Mouse (Mus musculus) urinary bladder, postnatal 14 days (tissue): ENCODE results near the gene Pih1d3.

ENCODE experiments used
- DNase-seq: peaks from one replicate; pipeline ENCODE4 v3.0.0; 2021; ENCODE audit warnings: low spot score

Pih1d3 gene

DNA sequence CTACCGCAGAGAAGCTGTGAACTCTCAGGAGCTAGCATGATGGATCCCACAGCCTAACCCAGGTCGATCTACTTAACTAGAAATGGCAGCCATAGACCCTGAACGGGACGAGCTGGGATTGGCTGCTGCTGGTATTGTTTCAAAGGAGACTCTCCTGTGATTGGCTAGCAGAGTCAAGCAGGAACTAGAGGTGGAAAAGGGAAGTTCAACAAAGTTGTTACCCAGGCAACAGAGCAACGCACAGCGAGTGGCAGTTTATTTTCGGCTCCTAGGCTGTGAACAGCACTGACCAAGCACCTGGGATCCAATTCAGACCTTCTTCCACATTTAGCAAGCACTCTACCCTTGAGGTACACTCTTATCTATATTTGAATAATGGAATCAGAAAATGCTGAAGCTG, at the start of gene Pih1d3, which contains the start of gene 4931428L18Rik:
TSS of gene Pih1d3 (plus strand) at position 275 of the 400 bp plus-strand sequence.
TSS of gene 4931428L18Rik (minus strand) at position 121 of the 400 bp plus-strand sequence.
- no peak for DNase-seq

DNA sequence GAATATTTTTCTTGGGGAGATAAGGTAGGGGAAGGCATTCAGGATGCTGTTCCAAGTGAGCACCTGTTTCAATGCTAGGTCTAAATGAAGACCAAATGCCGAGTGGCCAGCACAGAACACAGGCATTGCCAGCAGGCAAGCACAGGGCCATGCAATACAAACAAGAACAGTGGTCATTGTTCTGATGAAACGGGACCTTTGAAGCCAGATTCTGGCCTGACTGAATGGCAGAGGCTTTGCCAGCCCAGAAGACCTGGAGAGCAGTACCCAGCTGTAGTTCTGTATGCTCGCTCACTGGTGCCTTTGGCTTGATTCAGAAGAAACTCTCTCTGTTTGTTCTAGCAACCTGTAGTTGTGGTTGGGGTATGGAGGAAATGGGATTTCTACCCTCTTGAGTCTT, 47.2 kb upstream of the Pih1d3 start:
- DNase-seq, result no peak

DNA sequence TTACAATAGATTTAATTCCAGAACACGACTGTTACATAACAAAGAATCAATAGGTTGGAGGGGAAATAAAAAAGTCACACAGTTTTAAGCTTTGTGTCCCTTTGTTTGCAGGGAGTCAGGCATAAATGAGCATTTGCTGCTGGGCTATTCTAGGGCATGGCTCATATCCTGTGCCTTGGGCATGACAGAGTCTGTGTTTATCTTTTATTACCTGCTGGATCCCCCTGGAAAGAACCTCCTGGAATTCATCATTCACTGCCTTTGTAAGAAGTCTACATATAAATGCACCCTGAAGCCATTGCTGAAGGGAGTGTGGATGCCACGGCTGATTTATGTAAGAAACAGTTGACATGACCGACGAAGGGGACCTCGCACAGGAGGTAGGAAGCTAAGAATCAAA, 46.5 kb upstream of the Pih1d3 start, which contains the start of gene Lgsn:
TSS of gene Lgsn (plus strand) at position 301 of the 400 bp plus-strand sequence.
- no peak for DNase-seq

DNA sequence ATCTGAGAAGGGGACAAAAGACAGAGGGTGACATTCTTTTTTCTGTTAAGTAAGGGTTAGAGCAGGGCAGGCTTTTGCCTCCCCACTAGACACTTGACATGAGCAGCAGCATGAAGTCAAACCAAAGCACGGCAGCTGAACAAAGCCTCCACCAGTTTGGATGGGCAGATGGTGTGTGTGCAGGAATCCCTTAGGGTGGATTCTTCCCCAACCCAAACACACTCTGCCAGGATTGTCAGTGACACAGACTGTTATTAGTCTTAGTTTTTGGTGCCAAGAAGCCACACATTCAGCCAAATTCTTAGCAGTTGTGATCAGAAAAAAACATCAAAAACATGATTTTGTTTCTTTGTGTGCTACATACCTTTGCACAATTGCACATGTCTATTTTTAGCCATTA, 44.4 kb upstream of the Pih1d3 start:
- DNase-seq, result no peak

DNA sequence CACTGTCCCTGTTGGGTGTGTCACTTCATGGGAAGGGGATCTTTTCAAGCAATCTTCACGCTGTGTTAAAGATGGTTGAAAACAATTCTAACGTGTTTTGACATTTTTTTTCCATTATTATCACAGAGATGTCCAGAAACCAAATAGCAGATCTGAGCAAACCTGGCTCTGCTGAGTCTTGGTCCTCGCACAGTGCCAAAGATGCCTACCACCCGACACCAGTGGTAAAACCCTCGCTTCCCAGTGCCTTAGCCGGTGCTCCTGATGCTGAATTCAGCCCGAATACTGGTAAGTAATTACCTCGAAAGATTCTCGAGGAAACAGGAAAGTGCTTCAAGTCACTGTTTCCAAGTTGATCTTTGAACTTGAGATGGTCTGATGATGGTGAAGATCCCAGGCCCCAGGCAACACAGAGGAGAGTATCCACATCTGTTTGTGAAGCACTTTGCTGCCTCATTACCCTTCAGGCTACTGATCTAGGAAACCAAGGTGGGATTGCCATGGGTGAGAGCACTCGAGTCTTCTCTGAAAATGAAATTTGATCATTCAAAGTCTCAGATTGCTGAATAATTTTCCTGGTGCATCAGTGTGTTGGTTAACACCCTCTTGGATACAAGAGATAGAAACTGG, 32.3 kb upstream of the Pih1d3 start:
- DNase-seq, result no peak

DNA sequence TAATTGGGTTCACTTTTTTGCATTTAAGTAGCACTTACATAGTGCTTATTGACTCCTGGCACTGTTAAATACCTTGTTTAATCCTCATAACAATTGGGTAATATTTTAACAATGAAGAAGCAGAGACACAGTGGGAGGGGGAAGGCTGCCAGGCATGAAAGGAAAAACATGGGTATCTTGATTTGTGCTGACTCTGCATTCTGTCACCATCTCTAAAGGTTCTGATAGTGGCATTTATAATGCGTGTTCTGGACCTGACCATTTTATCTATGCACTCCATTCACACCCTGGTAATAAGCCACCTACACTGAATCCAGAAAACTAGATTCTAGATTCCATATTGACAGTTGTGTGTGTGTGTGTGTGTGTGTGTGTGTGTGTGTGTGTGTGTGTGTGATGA, 27.0 kb upstream of the Pih1d3 start:
- no peak for DNase-seq

DNA sequence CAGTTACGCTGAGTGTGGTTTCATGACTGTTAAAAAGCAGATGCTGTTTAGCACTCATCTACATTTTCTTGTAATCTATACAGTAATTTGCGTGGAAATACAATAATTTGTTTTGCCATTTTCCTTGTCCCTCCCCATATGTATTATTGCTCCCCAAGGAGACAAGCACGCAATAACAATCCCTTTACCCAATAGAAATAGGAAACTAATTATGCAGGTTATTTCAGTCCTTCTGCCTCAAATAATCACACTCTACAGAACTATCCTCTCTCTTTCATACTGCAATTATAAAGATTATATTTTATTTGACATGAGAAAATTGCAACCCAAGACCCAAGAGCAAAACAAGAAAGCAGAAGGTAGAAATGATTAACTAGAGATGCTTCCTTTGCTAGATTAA, 25.7 kb upstream of the Pih1d3 start:
- no peak for DNase-seq

DNA sequence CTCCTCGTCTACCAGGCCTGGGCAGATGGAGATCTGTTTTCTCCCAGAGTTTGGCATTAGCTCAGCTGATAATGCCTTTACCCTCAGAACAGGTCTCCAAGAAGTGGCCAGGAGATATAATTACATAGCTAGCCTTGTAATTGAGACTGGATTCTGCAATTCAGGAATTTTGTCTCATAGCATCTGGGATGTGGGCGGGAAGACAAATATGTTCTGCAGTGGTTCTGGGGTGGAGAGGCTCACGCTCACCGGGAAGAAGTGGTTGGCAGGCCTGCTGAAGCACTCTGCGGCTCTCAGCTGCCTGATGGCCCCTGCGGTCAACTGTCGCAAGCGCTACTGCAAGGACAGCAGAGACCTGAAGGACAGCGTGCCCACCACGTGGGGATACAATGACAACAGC, 18.9 kb upstream of the Pih1d3 start:
- DNase-seq, result no peak

DNA sequence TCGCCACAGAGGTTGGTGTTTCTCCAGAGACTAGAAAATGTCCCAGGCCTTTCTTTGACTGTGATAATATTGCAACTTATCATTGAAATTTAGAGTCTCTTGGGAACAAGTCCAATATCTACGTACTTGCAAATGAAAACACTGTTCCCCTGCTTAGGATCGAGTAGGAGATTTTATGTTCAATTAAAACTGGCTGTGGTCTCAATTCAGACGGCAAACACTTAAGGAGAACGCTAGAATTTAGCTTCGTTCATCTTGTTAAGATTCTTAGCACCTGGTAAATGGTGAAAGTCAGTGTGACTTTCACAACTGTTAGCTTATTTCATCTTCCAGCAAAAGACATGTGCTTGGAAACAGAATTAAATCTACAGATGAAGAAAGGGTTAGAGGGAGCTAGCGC, 17.3 kb upstream of the Pih1d3 start:
- no peak for DNase-seq

DNA sequence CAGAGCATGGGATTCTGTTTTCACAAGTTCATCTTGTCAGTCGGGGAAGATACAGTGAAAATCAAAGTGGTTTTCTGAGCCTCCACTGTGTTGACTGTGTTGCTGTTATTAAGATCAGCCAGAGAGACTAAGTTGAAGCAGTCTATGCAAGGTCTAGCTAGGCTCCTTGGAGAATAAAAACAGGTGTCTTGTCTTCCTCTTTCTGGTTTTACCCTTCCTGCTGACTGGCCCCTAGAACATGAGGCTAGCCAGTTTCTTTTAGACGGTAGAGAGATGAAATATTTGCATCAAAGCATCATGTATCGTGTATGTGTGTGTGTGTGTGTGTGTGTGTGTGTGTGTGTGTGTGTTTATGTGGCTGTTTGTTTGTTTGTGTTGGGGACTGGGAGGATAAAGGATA, 16.9 kb upstream of the Pih1d3 start:
- DNase-seq, result no peak

DNA sequence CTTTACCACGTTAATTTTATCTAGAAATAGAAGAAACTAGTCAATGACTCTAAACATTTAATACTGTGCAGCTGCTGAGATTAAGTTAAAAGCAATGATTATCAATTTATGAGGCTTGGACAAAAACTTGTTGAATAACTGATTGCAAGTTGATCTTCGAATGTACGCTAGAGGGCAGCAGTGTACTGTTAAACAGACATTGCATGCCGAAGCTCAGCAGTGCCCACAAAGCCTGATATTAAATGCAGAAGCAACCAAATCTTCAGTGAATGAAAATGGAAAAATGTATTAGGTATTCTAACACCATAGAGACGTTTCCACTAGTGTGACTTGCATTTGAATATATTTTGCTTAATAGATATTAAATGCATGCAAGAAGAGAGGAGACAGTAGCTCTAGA, 12.5 kb upstream of the Pih1d3 start:
- peak; percentile 52 for DNase-seq

DNA sequence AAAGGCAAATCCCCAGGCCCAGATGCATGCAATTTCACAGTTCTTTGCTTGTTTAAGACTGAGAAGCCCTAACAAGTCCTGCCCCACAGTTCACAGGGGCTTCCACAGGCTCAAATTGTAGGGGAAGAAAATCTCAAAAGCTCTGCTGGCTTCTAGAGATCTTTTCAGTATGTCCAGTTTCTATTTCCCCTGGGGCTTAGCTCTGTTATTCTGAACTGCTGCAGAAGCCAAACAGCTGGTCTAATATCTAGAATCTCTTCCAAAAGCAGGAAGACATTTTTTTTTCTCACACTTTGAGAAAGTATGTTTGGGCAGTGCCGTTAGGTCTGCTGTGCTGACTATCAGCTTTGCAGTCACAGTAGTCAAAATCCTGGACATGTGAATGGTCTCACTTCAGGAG, 7.8 kb upstream of the Pih1d3 start:
- DNase-seq, result no peak

DNA sequence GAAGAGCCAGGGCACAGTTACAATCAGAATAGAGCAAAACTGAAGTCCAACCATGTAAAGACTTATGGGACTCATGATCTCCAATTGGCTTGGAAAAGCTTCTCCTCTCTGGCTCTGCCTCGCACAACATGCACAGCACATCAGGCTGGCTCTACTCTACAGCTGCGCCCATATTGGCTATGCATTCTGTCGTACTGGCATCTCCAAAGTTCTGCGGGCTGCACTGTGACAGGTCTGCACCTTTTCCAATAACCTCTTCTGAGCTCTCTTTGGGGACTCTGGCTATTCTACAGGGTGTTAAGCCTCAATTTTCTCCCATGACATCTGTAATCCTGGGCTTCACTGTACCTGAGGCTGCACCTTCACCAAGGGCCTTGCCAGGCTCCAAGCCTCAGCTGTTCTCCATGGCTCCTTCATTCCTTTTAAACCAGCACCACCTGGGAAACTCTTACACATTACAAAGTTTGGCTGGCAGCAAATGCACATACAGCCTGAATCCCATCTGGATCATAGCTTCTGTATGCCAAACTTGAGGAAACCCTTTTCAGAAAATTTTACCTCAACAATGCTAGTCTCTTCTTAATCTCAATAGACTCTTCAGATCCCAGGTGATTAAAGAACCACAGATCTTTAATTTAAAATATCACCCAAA, 1.9 kb upstream of the Pih1d3 start:
- DNase-seq, result no peak

DNA sequence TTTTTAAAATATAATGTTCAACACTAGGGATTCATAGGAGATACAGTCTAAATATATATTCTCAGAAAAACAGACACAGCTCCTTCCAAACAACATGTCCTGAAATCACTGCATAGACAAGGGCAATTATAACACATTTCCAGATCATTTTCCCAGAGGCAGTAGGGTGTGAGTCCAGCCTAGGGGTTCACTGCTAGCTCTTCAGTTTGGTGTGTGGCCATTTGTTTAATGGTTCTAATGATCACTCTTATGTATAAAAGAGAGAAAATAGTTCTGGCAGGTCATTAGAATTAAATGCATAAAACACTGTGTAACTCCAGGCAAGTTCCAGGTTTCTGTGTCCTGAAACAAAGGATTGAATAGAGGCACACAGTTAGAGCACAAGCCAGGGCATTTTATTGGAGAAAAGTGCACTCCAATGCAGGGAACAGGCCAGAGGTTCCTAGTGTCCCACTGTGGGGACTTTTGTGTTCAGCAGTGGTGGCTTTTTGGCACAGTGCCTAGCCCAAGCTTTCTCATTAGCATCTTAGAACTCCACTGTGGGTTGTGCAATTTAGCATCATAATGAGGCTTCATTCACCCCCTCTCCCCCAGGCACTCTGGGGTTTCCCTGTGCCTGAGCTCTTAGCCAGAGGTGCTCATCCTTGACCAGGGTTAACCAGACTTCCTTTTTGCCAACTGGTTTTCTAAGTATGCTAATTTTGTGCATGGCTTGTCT, 10.8 kb downstream of the Pih1d3 start:
- no peak for DNase-seq

DNA sequence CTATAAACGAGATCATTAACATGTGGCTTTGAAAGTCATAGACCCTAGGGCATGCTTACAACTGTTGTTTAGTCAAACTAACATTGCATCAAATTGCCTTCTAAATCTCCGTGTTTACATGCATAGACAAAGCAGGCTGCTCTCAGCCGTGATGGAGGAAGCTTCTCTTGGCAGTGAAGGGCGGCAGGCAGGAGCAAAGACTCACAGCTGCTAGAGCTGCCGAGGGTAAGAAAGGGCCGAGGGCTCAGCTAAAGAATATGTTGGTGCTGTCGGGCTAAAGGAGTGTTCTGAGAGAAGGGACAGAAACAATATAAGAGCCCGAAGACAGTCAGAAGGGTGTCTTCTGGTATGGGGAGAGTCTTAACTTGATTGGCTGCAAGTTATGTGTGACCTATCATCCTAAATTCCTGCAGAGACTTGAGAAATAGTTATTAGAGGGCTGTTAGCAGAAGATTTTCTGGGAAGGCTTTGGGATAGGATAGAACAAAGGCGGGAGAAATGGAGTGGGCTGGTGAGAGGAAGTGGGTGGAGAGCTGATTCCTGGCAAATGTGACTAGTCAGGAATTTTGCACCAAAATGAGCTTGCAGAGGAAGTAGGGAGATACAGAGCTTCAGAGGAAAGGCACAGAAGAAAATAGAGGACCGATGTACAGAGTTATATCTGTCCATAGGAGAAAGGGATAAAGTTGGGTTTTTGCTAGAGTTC, 37.7 kb downstream of the Pih1d3 start:
- no peak for DNase-seq
